1 mouse cellular context compared by ENCODE assay signal in genomic region chr6:91153549-91154064, GRCm38 (mm10).
TF ChIP-seq lines count a peak whose summit lies in the region.

No protein-coding gene starts in this region.

TF ChIP-seq in CH12.LX, 34 proteins besides CTCF, POLR2A, EP300 and RAD21 (continued from another document):
- no peak for TF ChIP-seq CHD2 (IDR thresholded peaks at IDR 0.05; ENCODE audit: low read length)
